Mouse (Mus musculus) right cerebral cortex, adult 18-20 months (tissue): ENCODE measurements around the gene Zfp973.
"Not testable (repeated sequence)": the region's sequence is repeated elsewhere in the genome, so short reads cannot be mapped to it uniquely, and the experiment has no call there.

ENCODE experiments used
- DNase-seq: peaks from one replicate; pipeline ENCODE4 v3.0.0; 2022; ENCODE audit warnings: mixed read lengths

The Zfp973 gene

DNA sequence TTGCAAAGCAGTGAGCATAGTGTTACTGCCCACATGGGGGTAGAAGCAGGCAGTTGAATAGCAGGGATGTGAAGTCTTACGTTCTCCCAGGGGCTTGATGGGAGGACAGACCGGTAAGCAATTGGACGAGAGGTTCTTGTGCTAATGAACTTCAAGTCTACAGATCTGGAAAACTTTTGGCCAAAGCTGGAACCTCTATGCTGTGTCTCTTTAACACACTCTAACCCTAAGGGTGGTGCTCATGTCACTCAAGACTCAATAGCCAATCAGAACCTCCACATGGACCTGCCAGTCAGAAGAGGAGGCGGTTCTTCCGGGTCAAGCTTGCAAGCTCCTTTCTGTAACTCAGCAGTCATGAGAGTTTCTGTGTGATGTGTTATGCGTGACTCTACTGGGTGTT, at the start of gene Zfp973:
Gene Zfp973, plus strand, starts transcription at position 301 of the 400 bp plus-strand sequence.
- not testable (repeated sequence) for DNase-seq

DNA sequence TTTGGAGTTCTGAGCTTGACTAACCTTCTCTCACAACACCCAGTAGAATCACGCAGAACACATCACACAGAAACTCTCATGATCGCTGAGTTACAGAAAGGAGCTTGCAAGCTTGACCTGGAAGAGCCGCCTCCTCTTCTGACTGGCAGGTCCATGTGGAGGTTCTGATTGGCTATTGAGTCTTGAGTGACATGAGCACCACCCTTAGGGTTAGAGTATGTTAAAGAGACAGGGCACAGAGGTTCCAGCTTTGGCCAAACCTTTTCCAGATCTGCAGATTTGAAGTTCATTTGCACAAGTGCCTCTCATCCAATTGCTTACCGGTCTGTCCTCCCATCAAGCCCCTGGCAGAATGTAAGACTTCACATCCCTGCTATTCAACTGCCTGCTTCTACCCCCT, 34.1 kb upstream of the Zfp973 start, which contains the start of gene Gm14308:
Gene Gm14308, minus strand, starts transcription at position 101 of the 400 bp plus-strand sequence.
- not testable (repeated sequence) for DNase-seq

DNA sequence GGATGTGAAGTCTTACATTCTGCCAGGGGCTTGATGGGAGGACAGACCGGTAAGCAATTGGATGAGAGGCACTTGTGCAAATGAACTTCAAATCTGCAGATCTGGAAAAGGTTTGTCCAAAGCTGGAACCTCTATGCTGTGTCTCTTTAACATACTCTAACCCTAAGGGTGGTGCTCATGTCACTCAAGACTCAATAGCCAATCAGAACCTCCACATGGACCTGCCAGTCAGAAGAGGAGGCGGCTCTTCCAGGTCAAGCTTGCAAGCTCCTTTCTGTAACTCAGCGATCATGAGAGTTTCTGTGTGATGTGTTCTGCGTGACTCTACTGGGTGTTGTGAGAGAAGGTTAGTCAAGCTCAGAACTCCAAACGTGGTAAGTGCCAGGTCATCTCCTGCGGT, 37.7 kb downstream of the Zfp973 start, which contains the start of gene Gm14305:
Gene Gm14305, plus strand, starts transcription at position 278 of the 400 bp plus-strand sequence.
- peak; percentile 8 for DNase-seq
